Comparison of ENCODE assay signal across 23 mouse cellular contexts in the genomic region with DNA sequence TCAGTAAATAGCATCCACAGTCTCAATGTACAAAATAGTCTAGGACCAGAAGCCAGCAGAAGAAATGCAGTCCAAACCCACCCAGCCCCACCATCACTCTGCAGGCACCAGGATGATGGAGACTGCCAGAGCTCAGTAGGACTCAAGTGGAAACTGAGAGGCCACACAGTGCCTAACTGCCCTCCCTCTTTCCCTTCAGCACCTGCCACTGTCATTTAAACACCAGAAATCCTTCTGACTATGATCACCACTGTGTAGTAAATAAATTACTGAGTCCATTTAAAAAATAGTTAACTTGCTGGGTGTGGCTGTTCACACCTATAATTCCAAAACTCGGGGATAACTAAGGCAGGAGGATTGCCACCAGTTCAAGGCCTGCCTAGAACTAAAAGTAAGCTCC.
DNase-seq lines count a peak whose midpoint lies in the region; ATAC-seq and TF ChIP-seq lines count a peak whose summit lies in the region.
"Had no signal": no experiment of that assay in that cellular context is flagged by ENCODE, and none has a peak within 500 bp of the region (broad histone marks: within the 10 kb centered on the region; RNA-seq: fewer than 3 reads in every experiment).

No protein-coding gene starts in this region.

- 66% methylated on average over 1 of the region's 1 CpGs for whole genome bisulfite sequencing in embryonic facial prominence, embryonic 14.5 days
- WGBS in embryonic facial prominence, embryonic 10.5 days = 85% methylated on average over 1 of the region's 1 CpGs

- no peaks in the 10 kb centered on the region for H3K9me3 ChIP-seq in embryonic facial prominence, embryonic 14.5 days (ENCODE audit: control insufficient read depth, low read length)
- H3K9me3 ChIP-seq in embryonic facial prominence, embryonic 10.5 days = no peaks in the 10 kb centered on the region
- H3K9me3 ChIP-seq: embryonic facial prominence, embryonic 12.5 days; embryonic facial prominence, embryonic 15.5 days; forebrain, embryonic 10.5 days; forebrain, embryonic 12.5 days had no signal

- H3K36me3 ChIP-seq in embryonic facial prominence, embryonic 14.5 days (ENCODE audit: control insufficient read depth, insufficient read depth, low read length) = no peaks in the 10 kb centered on the region
- no peaks in the 10 kb centered on the region for H3K36me3 ChIP-seq in embryonic facial prominence, embryonic 10.5 days (replicated peaks)
- H3K36me3 ChIP-seq: embryonic facial prominence, embryonic 12.5 days; embryonic facial prominence, embryonic 15.5 days; forebrain, embryonic 10.5 days; forebrain, embryonic 12.5 days had no signal

- H3K27me3 ChIP-seq in embryonic facial prominence, embryonic 14.5 days (replicated peaks; ENCODE audit: control insufficient read depth, insufficient read depth, low read length) = no peaks in the 10 kb centered on the region
- H3K27me3 ChIP-seq in embryonic facial prominence, embryonic 10.5 days (replicated peaks; ENCODE audit: low read depth, poor library complexity, severe bottlenecking) = peaks cover 22% of the 10 kb centered on the region; the same call in 1 of the 2 replicates
- H3K27me3 ChIP-seq: embryonic facial prominence, embryonic 12.5 days; embryonic facial prominence, embryonic 15.5 days; forebrain, embryonic 12.5 days had no signal

- H3K27ac ChIP-seq in embryonic facial prominence, embryonic 14.5 days (replicated peaks; ENCODE audit: low read depth, low read length) = no peak overlapping the region
- no peak overlapping the region for H3K27ac ChIP-seq in embryonic facial prominence, embryonic 10.5 days (replicated peaks)
- H3K27ac ChIP-seq in gastrocnemius, adult 2 months = peak overlapping the region; percentile 12
- H3K27ac ChIP-seq: embryonic facial prominence, embryonic 12.5 days; embryonic facial prominence, embryonic 15.5 days; forebrain, embryonic 10.5 days; forebrain, embryonic 12.5 days had no signal

- H3K9ac ChIP-seq in embryonic facial prominence, embryonic 14.5 days (ENCODE audit: low read depth, low read length) = no peak overlapping the region
- H3K9ac ChIP-seq: embryonic facial prominence, embryonic 12.5 days; embryonic facial prominence, embryonic 15.5 days; forebrain, embryonic 12.5 days had no signal

- H3K4me2 ChIP-seq in embryonic facial prominence, embryonic 14.5 days (ENCODE audit: low read depth, low read length) = no peak overlapping the region
- H3K4me2 ChIP-seq: embryonic facial prominence, embryonic 12.5 days; embryonic facial prominence, embryonic 15.5 days; forebrain, embryonic 12.5 days had no signal

- intact Hi-C loops in gastrocnemius, adult 2 months (cut with DNase I) = no loop called here

- DNase-seq in embryonic facial prominence, embryonic 14.5 days (ENCODE audit: low spot score) = peak; percentile 54
- DNase-seq in embryonic facial prominence, embryonic 10.5 days (ENCODE audit: low spot score) = no peak
- DNase-seq in gastrocnemius, adult 2 months = no peak
- DNase-seq in gastrocnemius, adult 8-10 months (ENCODE audit: low spot score in 2 of 2) = no peak
- DNase-seq in urinary bladder, adult 18-20 months (ENCODE audit: low spot score in 2 of 2) = no peak
- DNase-seq: adrenal gland, adult 2 months; adrenal gland, postnatal 10 days; adrenal gland, postnatal 25 days; B cell, adult 2 months; cerebellum, adult 11 months; cerebellum, adult 18-20 months; cerebellum, adult 8-10 months; cerebellum, adult 9-11 months; cerebellum, postnatal 14 days; cerebellum, postnatal 36 days; embryo, embryonic 11 days had no signal

- no peak overlapping the region for H3K4me3 ChIP-seq in embryonic facial prominence, embryonic 14.5 days (ENCODE audit: low read depth, low read length)
- no peak overlapping the region for H3K4me3 ChIP-seq in embryonic facial prominence, embryonic 10.5 days
- H3K4me3 ChIP-seq in gastrocnemius, adult 2 months = no peak overlapping the region
- H3K4me3 ChIP-seq: embryonic facial prominence, embryonic 12.5 days; embryonic facial prominence, embryonic 15.5 days; erythroblast, embryonic 14.5 days; forebrain, embryonic 10.5 days; forebrain, embryonic 12.5 days had no signal

- peaks cover 16% of the 10 kb centered on the region for H3K4me1 ChIP-seq in embryonic facial prominence, embryonic 14.5 days (ENCODE audit: control insufficient read depth, insufficient read depth, low read length)
- peaks cover 29% of the 10 kb centered on the region for H3K4me1 ChIP-seq in embryonic facial prominence, embryonic 10.5 days

- peak; percentile 24; the same call in 1 of the 2 replicates for ATAC-seq in embryonic facial prominence, embryonic 14.5 days (ENCODE audit: low read depth)
- ATAC-seq: forebrain, embryonic 14.5 days; forebrain, embryonic 16.5 days had no signal

- TF ChIP-seq CTCF in gastrocnemius, adult 2 months (IDR thresholded peaks at IDR 0.05) = no peak
